Mouse (Mus musculus): ENCODE measurements at regions not wholly inside any gene's neighbourhood (a gene's known extent, or its start where the extent isn't known, plus 50 kb on each side); places are given as distances from the start of the nearest gene placed in this dataset.
"Not testable (repeated sequence)": the region's sequence is repeated elsewhere in the genome, so short reads cannot be mapped to it uniquely, and the experiment has no call there.

DNA sequence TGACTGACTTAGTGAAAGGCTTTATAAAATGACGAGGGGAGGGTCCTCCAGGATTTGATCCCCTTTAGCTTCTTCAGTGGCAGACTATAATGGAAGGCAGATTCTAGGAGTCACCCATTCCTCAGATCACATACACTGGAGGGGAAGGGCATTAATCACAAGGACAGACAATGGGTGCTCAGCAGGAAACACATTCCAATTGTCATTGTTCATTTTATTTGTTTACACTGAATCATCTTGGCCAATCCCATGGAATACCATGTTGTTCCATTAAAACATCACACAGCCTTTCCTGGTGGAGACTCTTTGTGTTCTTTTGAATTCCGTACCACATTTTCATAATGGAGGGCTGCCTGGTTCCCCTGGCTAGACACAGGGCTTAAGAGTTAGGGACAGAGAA lies 368.5 kb downstream of the Sec16b start:
- no peak for DNase-seq (ENCODE audit: low spot score)
- no peak for TF ChIP-seq GATA2 (IDR thresholded peaks at IDR 0.05; ENCODE audit: borderline replicate concordance, low read depth, low read length)
- no peak for TF ChIP-seq TAL1 (conservative IDR thresholded peaks at IDR 0.05; ENCODE audit: low read depth, low read length)
- no peak for TF ChIP-seq POLR2AphosphoS5 (IDR thresholded peaks at IDR 0.05; ENCODE audit: insufficient replicate concordance, low read depth, low read length)
- TF ChIP-seq GATA1 (IDR thresholded peaks at IDR 0.05; ENCODE audit: borderline replicate concordance, low read length): no peak
- no peak for TF ChIP-seq CTCF (IDR thresholded peaks at IDR 0.05; ENCODE audit: low read depth, low read length)
- Histone ChIP-seq H3K4me1 (ENCODE audit: insufficient read depth, low read depth, low read length) (no peaks in the 10 kb centered on the region), H3K9me3 (replicated peaks) (peaks cover 7% of the 10 kb centered on the region; the same call in 1 of the 2 replicates), H3K36me3 (replicated peaks) (no peaks in the 10 kb centered on the region), H3K27me3 (ENCODE audit: insufficient read depth, low read length) (no peaks in the 10 kb centered on the region), H3K4me3 (ENCODE audit: low read depth, low read length) (no peak overlapping the region)
- no peak for ATAC-seq (ENCODE audit: extremely low read depth, insufficient number of reproducible peaks, low FRiP score, poor library complexity, severe bottlenecking)

DNA sequence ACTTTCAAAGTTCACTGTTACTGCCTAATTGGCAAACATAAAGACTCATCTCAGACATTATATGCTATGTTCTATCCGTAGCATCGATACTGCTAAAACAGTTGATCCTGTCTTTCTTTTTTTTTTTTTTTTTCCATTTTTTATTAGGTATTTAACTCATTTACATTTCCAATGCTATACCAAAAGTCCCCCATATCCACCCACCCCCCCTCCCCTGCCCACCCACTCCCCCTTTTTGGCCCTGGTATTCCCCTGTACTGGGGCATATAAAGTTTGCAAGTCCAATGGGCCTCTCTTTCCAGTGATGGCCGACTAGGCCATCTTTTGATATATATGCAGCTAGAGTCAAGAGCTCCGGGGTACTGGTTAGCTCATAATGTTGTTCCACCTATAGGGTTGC lies 370.6 kb downstream of the Sec16b start:
- ATAC-seq (ENCODE audit: extremely low read depth, insufficient number of reproducible peaks, low FRiP score, poor library complexity, severe bottlenecking); H3K27me3 ChIP-seq (ENCODE audit: insufficient read depth, low read length); H3K36me3 ChIP-seq (replicated peaks); H3K4me3 ChIP-seq (ENCODE audit: low read depth, low read length); H3K4me1 ChIP-seq (ENCODE audit: insufficient read depth, low read depth, low read length); DNase-seq (ENCODE audit: low spot score); H3K9me3 ChIP-seq (replicated peaks): not testable (repeated sequence)

- H3K4me3 ChIP-seq (ENCODE audit: low read depth, low read length): no peak overlapping the region
- no peaks in the 10 kb centered on the region for H3K36me3 ChIP-seq (replicated peaks)
- no peaks in the 10 kb centered on the region for H3K4me1 ChIP-seq (ENCODE audit: insufficient read depth, low read depth, low read length)
- no peaks in the 10 kb centered on the region for H3K27me3 ChIP-seq (ENCODE audit: insufficient read depth, low read length)
- H3K9me3 ChIP-seq (replicated peaks): peaks cover 18% of the 10 kb centered on the region
- ATAC-seq (ENCODE audit: extremely low read depth, insufficient number of reproducible peaks, low FRiP score, poor library complexity, severe bottlenecking) (no peak), DNase-seq (ENCODE audit: low spot score) (no peak)
- TF ChIP-seq GATA2 (IDR thresholded peaks at IDR 0.05; ENCODE audit: borderline replicate concordance, low read depth, low read length) (no peak), TAL1 (conservative IDR thresholded peaks at IDR 0.05; ENCODE audit: low read depth, low read length) (no peak), POLR2AphosphoS5 (IDR thresholded peaks at IDR 0.05; ENCODE audit: insufficient replicate concordance, low read depth, low read length) (no peak), GATA1 (IDR thresholded peaks at IDR 0.05; ENCODE audit: borderline replicate concordance, low read length) (no peak), CTCF (IDR thresholded peaks at IDR 0.05; ENCODE audit: low read depth, low read length) (no peak)
Observed at GRCm38 (mm10) chr1:157887146-157887545, 380.6 kb downstream of the Sec16b start.

- no peaks in the 10 kb centered on the region for H3K4me1 ChIP-seq (ENCODE audit: insufficient read depth, low read depth, low read length)
- no peak for ATAC-seq (ENCODE audit: extremely low read depth, insufficient number of reproducible peaks, low FRiP score, poor library complexity, severe bottlenecking)
- no peak for TF ChIP-seq GATA2 (IDR thresholded peaks at IDR 0.05; ENCODE audit: borderline replicate concordance, low read depth, low read length)
- TF ChIP-seq POLR2AphosphoS5 (IDR thresholded peaks at IDR 0.05; ENCODE audit: insufficient replicate concordance, low read depth, low read length): no peak
- no peak for TF ChIP-seq CTCF (IDR thresholded peaks at IDR 0.05; ENCODE audit: low read depth, low read length)
- no peak for TF ChIP-seq TAL1 (conservative IDR thresholded peaks at IDR 0.05; ENCODE audit: low read depth, low read length)
- TF ChIP-seq GATA1 (IDR thresholded peaks at IDR 0.05; ENCODE audit: borderline replicate concordance, low read length): no peak
Observed at GRCm38 (mm10) chr1:157888573-157888972, 382.0 kb downstream of the Sec16b start.

DNA sequence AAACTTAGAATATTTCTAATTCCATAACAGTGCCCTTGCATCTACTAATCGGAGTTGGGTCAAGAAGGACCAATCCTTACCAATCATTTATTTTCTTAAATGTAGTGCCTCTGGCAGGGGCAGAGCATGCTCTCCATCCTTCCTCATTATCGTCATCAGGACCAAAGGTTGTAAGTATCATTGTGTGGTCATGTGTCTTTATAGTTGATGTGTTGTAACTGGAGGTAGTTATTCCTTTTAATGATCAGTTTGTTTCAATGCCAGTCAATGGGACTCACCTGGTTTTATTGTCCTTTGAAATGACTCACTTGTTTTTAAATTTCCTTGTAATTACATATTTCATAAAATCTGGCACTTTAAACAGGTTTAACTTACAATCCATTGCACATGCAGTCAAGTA lies 399.6 kb downstream of the Sec16b start:
- Histone ChIP-seq H3K4me3 (ENCODE audit: low read depth, low read length) (no peak overlapping the region), H3K9me3 (replicated peaks) (no peaks in the 10 kb centered on the region), H3K4me1 (ENCODE audit: insufficient read depth, low read depth, low read length) (no peaks in the 10 kb centered on the region), H3K27me3 (ENCODE audit: insufficient read depth, low read length) (no peaks in the 10 kb centered on the region), H3K36me3 (replicated peaks) (no peaks in the 10 kb centered on the region)
- DNase-seq (ENCODE audit: low spot score) (no peak), ATAC-seq (ENCODE audit: extremely low read depth, insufficient number of reproducible peaks, low FRiP score, poor library complexity, severe bottlenecking) (no peak)
- TF ChIP-seq CTCF (IDR thresholded peaks at IDR 0.05; ENCODE audit: low read depth, low read length) (no peak), GATA1 (IDR thresholded peaks at IDR 0.05; ENCODE audit: borderline replicate concordance, low read length) (no peak), GATA2 (IDR thresholded peaks at IDR 0.05; ENCODE audit: borderline replicate concordance, low read depth, low read length) (no peak), POLR2AphosphoS5 (IDR thresholded peaks at IDR 0.05; ENCODE audit: insufficient replicate concordance, low read depth, low read length) (no peak), TAL1 (conservative IDR thresholded peaks at IDR 0.05; ENCODE audit: low read depth, low read length) (no peak)

More at GRCm38 (mm10) chr1:157888573-157888972, 382.0 kb downstream of the Sec16b start:
- H3K9me3 ChIP-seq (replicated peaks): peaks cover 18% of the 10 kb centered on the region
- H3K4me3 ChIP-seq (ENCODE audit: low read depth, low read length): no peak overlapping the region
- no peaks in the 10 kb centered on the region for H3K27me3 ChIP-seq (ENCODE audit: insufficient read depth, low read length)
- DNase-seq (ENCODE audit: low spot score): no peak
- H3K36me3 ChIP-seq (replicated peaks): no peaks in the 10 kb centered on the region

DNA sequence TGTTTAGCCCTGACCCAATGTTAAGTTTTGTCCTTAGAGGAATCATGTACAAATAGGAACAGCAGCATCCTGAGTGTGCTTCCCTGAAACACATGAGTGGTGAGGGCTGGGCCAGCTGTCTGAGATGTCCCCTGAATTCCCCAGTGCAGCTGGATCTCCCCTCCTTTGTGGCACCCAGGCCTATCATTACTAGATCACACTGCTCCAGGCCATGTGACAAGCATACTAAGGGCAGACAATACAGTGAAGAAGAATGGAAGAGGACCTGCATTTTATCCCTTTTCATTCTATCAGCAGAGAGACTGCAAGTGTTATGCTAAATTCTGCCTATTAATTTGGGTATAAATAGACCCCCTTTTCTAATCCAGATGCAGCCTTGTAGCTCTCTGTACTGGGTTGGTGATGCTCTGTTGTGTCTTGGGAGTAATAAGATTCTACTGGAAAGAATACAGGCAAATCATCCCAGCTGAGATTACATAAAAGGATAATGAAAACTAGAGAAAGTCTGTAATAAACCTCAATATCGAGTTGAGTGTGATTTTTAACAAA lies 418.3 kb downstream of the Brinp2 start:
- ATAC-seq (ENCODE audit: extremely low read depth, insufficient number of reproducible peaks, low FRiP score, poor library complexity, severe bottlenecking) (no peak), DNase-seq (ENCODE audit: low spot score) (no peak)
- Histone ChIP-seq H3K4me3 (ENCODE audit: low read depth, low read length) (no peak overlapping the region), H3K4me1 (ENCODE audit: insufficient read depth, low read depth, low read length) (no peaks in the 10 kb centered on the region), H3K9me3 (replicated peaks) (peaks cover 11% of the 10 kb centered on the region), H3K36me3 (replicated peaks) (no peaks in the 10 kb centered on the region), H3K27me3 (ENCODE audit: insufficient read depth, low read length) (no peaks in the 10 kb centered on the region)
- TF ChIP-seq CTCF (IDR thresholded peaks at IDR 0.05; ENCODE audit: low read depth, low read length) (no peak), GATA1 (IDR thresholded peaks at IDR 0.05; ENCODE audit: borderline replicate concordance, low read length) (no peak), TAL1 (conservative IDR thresholded peaks at IDR 0.05; ENCODE audit: low read depth, low read length) (no peak), GATA2 (IDR thresholded peaks at IDR 0.05; ENCODE audit: borderline replicate concordance, low read depth, low read length) (no peak), POLR2AphosphoS5 (IDR thresholded peaks at IDR 0.05; ENCODE audit: insufficient replicate concordance, low read depth, low read length) (no peak)

GRCm38 (mm10) chr1:157939516-157939915 lies 416.6 kb downstream of the Brinp2 start:
- TF ChIP-seq TAL1 (conservative IDR thresholded peaks at IDR 0.05; ENCODE audit: low read depth, low read length) (no peak), GATA2 (IDR thresholded peaks at IDR 0.05; ENCODE audit: borderline replicate concordance, low read depth, low read length) (no peak), GATA1 (IDR thresholded peaks at IDR 0.05; ENCODE audit: borderline replicate concordance, low read length) (no peak), POLR2AphosphoS5 (IDR thresholded peaks at IDR 0.05; ENCODE audit: insufficient replicate concordance, low read depth, low read length) (no peak), CTCF (IDR thresholded peaks at IDR 0.05; ENCODE audit: low read depth, low read length) (no peak)
- peaks cover 16% of the 10 kb centered on the region for H3K9me3 ChIP-seq (replicated peaks)
- ATAC-seq (ENCODE audit: extremely low read depth, insufficient number of reproducible peaks, low FRiP score, poor library complexity, severe bottlenecking) (no peak), DNase-seq (ENCODE audit: low spot score) (no peak)
- no peaks in the 10 kb centered on the region for H3K36me3 ChIP-seq (replicated peaks)
- no peaks in the 10 kb centered on the region for H3K27me3 ChIP-seq (ENCODE audit: insufficient read depth, low read length)
- H3K4me3 ChIP-seq (ENCODE audit: low read depth, low read length): no peak overlapping the region
- no peaks in the 10 kb centered on the region for H3K4me1 ChIP-seq (ENCODE audit: insufficient read depth, low read depth, low read length)
